Mouse (Mus musculus) hindbrain, postnatal 0 days (tissue): ENCODE results near the gene Suv39h1. TPM values are rescaled to one million over a fixed set of nuclear protein-coding genes. Genes with fewer than 3 reads are reported as not detected.

Experiments used
- ATAC-seq: fragments of 200-750 bp; cut with Nextera tagmentation; 2 replicates; pipeline ENCODE4 v1.8.0; 2017; ENCODE audit warnings: mild to moderate bottlenecking, moderate TSS enrichment, moderate library complexity
- DNase-seq: peaks from one replicate; pipeline ENCODE4 v3.0.0-alpha.2; 2015; ENCODE audit warnings: low spot score
- H3K27ac ChIP-seq: fragments of 300-500 bp; sonication (generic); 2 replicates; pipeline ENCODE4 v1.5.1; 2014; ENCODE audit warnings: mild to moderate bottlenecking
- H3K27me3 ChIP-seq: fragments of 300-500 bp; sonication (generic); 2 replicates; pipeline ENCODE4 v1.6.1; 2014; ENCODE audit warnings: low read length, mixed read lengths; ENCODE audit not compliant: insufficient read depth
- H3K36me3 ChIP-seq: fragments of 300-500 bp; sonication (generic); 2 replicates; pipeline ENCODE4 v1.6.1; 2014; ENCODE audit warnings: low read length, mixed read lengths; ENCODE audit not compliant: insufficient read depth
- H3K4me1 ChIP-seq: fragments of 300-500 bp; sonication (generic); 2 replicates; pipeline ENCODE4 v1.6.1; 2014; ENCODE audit warnings: antibody characterized with exemption, low read length, mixed read lengths; ENCODE audit not compliant: insufficient read depth
- H3K4me2 ChIP-seq: fragments of 300-500 bp; sonication (generic); 2 replicates; pipeline ENCODE4 v1.6.1; 2014; ENCODE audit warnings: low read depth, mild to moderate bottlenecking, low read length, moderate library complexity, mixed read lengths
- H3K4me3 ChIP-seq: fragments of 300-500 bp; sonication (generic); 2 replicates; pipeline ENCODE4 v1.5.1; 2014; ENCODE audit warnings: low read length
- H3K9ac ChIP-seq: fragments of 300-500 bp; sonication (generic); replicated peaks from 2 replicates; pipeline ENCODE4 v1.6.1; 2014; ENCODE audit warnings: mild to moderate bottlenecking, low read length, moderate library complexity, mixed read lengths
- H3K9me3 ChIP-seq: fragments of 300-500 bp; sonication (generic); 2 replicates; pipeline ENCODE4 v1.6.1; 2016; ENCODE audit warnings: low read length, mixed read lengths
- CTCF ChIP-seq: IDR thresholded peaks from 2 replicates; pipeline ENCODE4 v1.5.1; 2016; ENCODE audit warnings: antibody characterized with exemption, control low read depth, low read depth
- WGBS: fragments of 180-500 bp; shearing (Covaris S2); extraction: QIAGEN DNeasy Blood & Tissue Kit; methylation state at CpG from one replicate; pipeline ENCODE4 v1.1.7; 2014; 5-methylcytosine and 5-hydroxymethylcytosine counted together
- polyA plus RNA-seq: library from polyadenylated mRNA; unstranded; fragments of >200 nt; fragmentation: Nextera tagmentation; extraction: Ambion mirVana; gene quantifications from 2 replicates; pipeline ENCODE4 v1.2.1, GENCODE M21; 2015
- total RNA-seq: library from RNA; depleted of rRNA; stranded (reverse); fragments of >200 nt; gene quantifications from 2 replicates; pipeline ENCODE4 v1.2.3, GENCODE M21; 2014; rRNA removed

The Suv39h1 gene
- 32.3 and 43.9 TPM in 2 replicates for total RNA-seq
- 34.1 and 35.2 TPM in 2 replicates for polyA plus RNA-seq

DNA sequence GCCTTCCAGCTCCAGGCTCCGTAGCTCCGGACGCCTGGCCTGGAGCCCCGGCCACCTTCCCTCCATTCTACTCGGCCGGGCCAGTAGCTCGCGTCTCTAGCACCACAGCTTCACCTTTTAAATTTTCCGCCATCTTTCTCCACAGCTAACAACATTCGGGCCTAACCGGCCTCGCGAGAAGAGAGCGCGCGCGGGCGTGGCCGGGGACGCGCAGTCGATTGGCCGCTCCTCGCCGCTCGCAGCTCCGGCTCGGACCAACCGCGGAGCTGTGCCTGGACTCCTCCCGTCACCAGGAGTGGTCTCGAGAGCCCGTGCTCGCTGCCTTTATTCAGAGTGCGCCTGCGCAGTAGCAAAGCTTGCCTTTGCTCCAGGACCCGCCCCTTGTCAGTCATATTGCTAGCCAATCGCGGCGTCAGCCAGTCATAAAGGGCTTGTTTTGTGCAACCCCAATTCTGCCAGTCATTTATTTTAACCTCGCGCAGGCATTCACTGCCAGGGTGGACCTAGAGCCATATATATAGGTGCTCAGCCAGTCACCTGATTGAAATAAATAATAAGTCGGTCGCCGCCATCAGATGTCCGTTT, at the start of gene Suv39h1:
Gene Suv39h1 (minus strand): TSS at position 331 of the 585 bp plus-strand sequence.
- Histone ChIP-seq H3K27me3 (no peaks in the 10 kb centered on the region), H3K4me1 (no peaks in the 10 kb centered on the region), H3K9ac (peak within 1 kb of the TSS; percentile 55), H3K27ac (peak within 1 kb of the TSS; percentile 86), H3K4me2 (peak within 1 kb of the TSS; percentile 58), H3K4me3 (peak within 1 kb of the TSS; percentile 56), H3K36me3 (no peaks in the 10 kb centered on the region), H3K9me3 (no peaks in the 10 kb centered on the region)
- TF ChIP-seq CTCF = no peak
- ATAC-seq (peak; percentile 98), DNase-seq (peak; percentile 97)
- 35% methylated on average over 45 of the region's 46 CpGs for WGBS

DNA sequence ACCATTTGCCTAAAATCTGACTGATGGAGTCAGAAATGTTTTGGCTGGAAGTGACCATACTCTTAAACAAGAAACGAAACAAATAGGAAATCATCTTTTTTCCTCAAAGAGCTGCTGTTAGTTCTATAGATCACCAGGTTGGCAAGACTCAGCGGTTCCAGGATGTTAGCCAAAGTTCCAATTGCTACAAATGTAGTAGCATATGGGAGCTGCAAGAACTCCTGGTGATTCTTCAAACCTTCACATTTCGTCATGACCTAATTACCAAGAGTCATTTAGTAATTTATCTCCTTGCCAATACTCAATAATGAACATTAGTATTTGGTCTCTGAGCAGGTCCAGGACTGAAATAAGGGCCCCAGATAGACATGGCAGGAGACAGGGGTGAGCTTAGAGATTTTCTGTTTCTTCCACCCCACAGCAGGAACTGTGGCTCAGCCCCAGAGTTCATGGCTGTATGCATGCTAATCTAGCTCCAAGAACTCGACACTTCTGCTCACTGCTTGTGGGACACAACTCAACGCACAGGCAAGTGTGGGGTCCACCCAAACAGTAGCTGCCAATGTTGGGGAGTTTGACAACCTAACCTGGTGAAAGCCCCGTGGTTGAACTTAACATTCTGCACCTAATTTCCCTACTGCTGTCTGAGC, 49.4 kb upstream of the Suv39h1 start:
- no peak for ATAC-seq
- Histone ChIP-seq H3K4me2 (no peak overlapping the region), H3K9ac (no peak overlapping the region), H3K27me3 (no peaks in the 10 kb centered on the region), H3K4me1 (no peaks in the 10 kb centered on the region), H3K9me3 (no peaks in the 10 kb centered on the region), H3K27ac (no peak overlapping the region), H3K4me3 (no peak overlapping the region), H3K36me3 (0 out of 2 replicates have a peak, but pooled peaks cover 7% of the 10 kb centered on the region)
- no peak for TF ChIP-seq CTCF
- no peak for DNase-seq
- 81% methylated on average over 6 of the region's 6 CpGs for WGBS

DNA sequence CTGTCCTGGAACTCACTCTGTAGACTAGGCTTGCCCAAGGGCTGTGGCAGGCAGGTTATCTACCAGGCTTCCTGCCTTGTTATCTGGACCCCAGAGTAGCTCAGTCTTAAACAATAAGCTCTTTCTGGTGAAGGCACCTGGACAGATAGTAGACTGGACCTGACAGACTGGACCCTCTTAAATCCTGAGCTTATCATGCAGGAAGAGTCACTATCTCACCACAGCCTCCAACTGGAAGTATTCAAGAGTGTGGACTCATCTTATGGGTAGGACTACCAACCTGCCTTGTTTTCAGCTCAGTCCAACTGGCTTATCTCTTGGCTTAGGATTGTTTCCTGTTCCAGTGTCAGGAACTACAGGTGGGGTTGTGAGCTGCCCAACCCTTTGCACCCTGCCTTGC, 42.7 kb upstream of the Suv39h1 start:
- H3K27me3 ChIP-seq = no peaks in the 10 kb centered on the region
- no peak overlapping the region for H3K27ac ChIP-seq
- no peaks in the 10 kb centered on the region for H3K36me3 ChIP-seq
- no peak for DNase-seq
- no peak overlapping the region for H3K4me2 ChIP-seq
- H3K4me1 ChIP-seq = no peaks in the 10 kb centered on the region
- TF ChIP-seq CTCF = no peak
- no peak overlapping the region for H3K4me3 ChIP-seq
- H3K9ac ChIP-seq = no peak overlapping the region
- ATAC-seq = no peak
- no peaks in the 10 kb centered on the region for H3K9me3 ChIP-seq

DNA sequence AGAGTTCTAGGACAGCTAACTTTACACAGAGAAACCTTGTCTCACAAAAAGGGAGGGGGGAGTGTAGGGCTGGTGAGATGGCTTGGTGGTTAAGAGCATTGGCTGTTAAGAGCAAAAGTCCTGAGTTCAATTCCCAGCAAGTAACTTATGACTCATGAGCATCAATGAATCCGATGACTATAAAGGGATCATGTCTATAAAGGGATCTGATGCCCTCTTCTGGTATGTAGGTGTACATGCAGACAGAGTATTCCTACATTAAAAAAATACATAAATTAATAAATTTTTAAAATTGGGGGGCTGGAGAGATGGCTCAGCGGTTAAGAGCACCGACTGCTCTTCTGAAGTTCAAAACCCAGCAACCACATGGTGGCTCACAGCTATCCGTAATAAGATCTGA, 40.7 kb upstream of the Suv39h1 start:
- ATAC-seq (no peak), DNase-seq (no peak)
- Histone ChIP-seq H3K4me3 (no peak overlapping the region), H3K9ac (no peak overlapping the region), H3K9me3 (no peaks in the 10 kb centered on the region), H3K36me3 (no peaks in the 10 kb centered on the region), H3K4me1 (no peaks in the 10 kb centered on the region), H3K27me3 (no peaks in the 10 kb centered on the region), H3K4me2 (no peak overlapping the region), H3K27ac (no peak overlapping the region)
- no peak for TF ChIP-seq CTCF
- 73% methylated on average over 4 of the region's 4 CpGs for WGBS

GRCm38 (mm10) chrX:8105019-8105418, 30.5 kb upstream of the Suv39h1 start:
- Histone ChIP-seq H3K36me3 (no peaks in the 10 kb centered on the region), H3K27me3 (no peaks in the 10 kb centered on the region), H3K4me3 (no peak overlapping the region), H3K4me2 (no peak overlapping the region), H3K9me3 (no peaks in the 10 kb centered on the region), H3K27ac (no peak overlapping the region), H3K4me1 (no peaks in the 10 kb centered on the region), H3K9ac (no peak overlapping the region)
- DNase-seq (no peak), ATAC-seq (no peak)
- WGBS = 92% methylated on average over 3 of the region's 3 CpGs
- TF ChIP-seq CTCF = no peak

DNA sequence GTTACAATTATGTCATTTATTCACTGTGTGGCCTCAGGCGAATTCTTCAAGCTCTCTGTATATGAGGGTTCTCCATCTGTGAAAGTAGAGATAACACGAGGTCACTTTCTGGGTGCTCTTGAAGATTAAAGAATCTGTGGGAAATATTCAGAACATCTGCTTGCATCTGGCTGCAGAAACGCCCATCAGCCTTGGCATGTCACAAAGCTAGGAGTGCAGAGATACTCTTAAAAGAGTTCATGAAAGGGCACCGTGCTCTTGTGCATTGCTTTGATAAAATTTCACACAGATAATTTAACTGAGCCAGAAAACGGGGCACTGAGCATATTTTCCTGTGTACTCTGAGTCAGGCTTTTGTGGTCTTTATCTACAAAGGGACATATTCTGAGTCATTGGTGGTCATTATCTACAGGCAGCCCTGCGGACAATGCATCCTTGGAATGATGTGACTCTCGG, 27.7 kb upstream of the Suv39h1 start:
- no peak for ATAC-seq
- Histone ChIP-seq H3K4me3 (no peak overlapping the region), H3K9me3 (no peaks in the 10 kb centered on the region), H3K4me2 (no peak overlapping the region), H3K27ac (no peak overlapping the region), H3K9ac (no peak overlapping the region), H3K27me3 (no peaks in the 10 kb centered on the region), H3K4me1 (no peaks in the 10 kb centered on the region), H3K36me3 (no peaks in the 10 kb centered on the region)
- no peak for DNase-seq
- TF ChIP-seq CTCF = no peak
- WGBS = 68% methylated on average over 7 of the region's 7 CpGs

- no peak overlapping the region for H3K4me3 ChIP-seq
- WGBS = 27% methylated on average over 3 of the region's 3 CpGs
- H3K27me3 ChIP-seq = no peaks in the 10 kb centered on the region
- no peak overlapping the region for H3K9ac ChIP-seq
- H3K9me3 ChIP-seq = no peaks in the 10 kb centered on the region
- H3K4me2 ChIP-seq = no peak overlapping the region
- peak; percentile 72 for TF ChIP-seq CTCF
- H3K27ac ChIP-seq = peak overlapping the region; percentile 82
- DNase-seq = peak; percentile 95
- H3K4me1 ChIP-seq = no peaks in the 10 kb centered on the region
- peak; percentile 75 for ATAC-seq
- no peaks in the 10 kb centered on the region for H3K36me3 ChIP-seq
Measured at GRCm38 (mm10) chrX:8101017-8101416, 26.5 kb upstream of the Suv39h1 start.
